Mouse (Mus musculus) lung, postnatal 0 days (tissue): ENCODE results near the gene Mtmr4. TPM values are rescaled to one million over a fixed set of nuclear protein-coding genes. Genes with fewer than 3 reads are reported as not detected.

Experiments
- ATAC-seq: fragments of 200-750 bp; cut with Nextera tagmentation; 2 replicates; pipeline ENCODE4 v1.8.0; 2017; ENCODE audit warnings: moderate library complexity
- DNase-seq: peaks from one replicate; pipeline ENCODE4 v3.0.0-alpha.2; 2016; ENCODE audit warnings: low spot score
- H3K27ac ChIP-seq: fragments of 300-500 bp; sonication (generic); 2 replicates; pipeline ENCODE4 v1.5.1; 2014; ENCODE audit warnings: antibody characterized with exemption, mild to moderate bottlenecking, low read length, mixed read lengths
- H3K27me3 ChIP-seq: fragments of 300-500 bp; sonication (generic); replicated peaks from 2 replicates; pipeline ENCODE4 v1.6.1; 2014; ENCODE audit warnings: low read length, mixed read lengths; ENCODE audit not compliant: insufficient read depth
- H3K36me3 ChIP-seq: fragments of 300-500 bp; sonication (generic); 2 replicates; pipeline ENCODE4 v1.6.1; 2014; ENCODE audit warnings: low read length, mixed read lengths; ENCODE audit not compliant: insufficient read depth
- H3K4me1 ChIP-seq: fragments of 300-500 bp; sonication (generic); 2 replicates; pipeline ENCODE4 v1.6.1; 2014; ENCODE audit warnings: antibody characterized with exemption, low read depth, low read length, mixed read lengths; ENCODE audit not compliant: insufficient read depth
- H3K4me2 ChIP-seq: fragments of 300-500 bp; sonication (generic); replicated peaks from 2 replicates; pipeline ENCODE4 v1.6.1; 2014; ENCODE audit warnings: low read depth, mild to moderate bottlenecking, low read length, moderate library complexity, mixed read lengths
- H3K4me3 ChIP-seq: fragments of 300-500 bp; sonication (generic); 2 replicates; pipeline ENCODE4 v1.5.1; 2014; ENCODE audit warnings: low read depth, low read length
- H3K9ac ChIP-seq: fragments of 300-500 bp; sonication (generic); replicated peaks from 2 replicates; pipeline ENCODE4 v1.6.1; 2014; ENCODE audit warnings: low read depth, mild to moderate bottlenecking
- H3K9me3 ChIP-seq: fragments of 300-500 bp; sonication (generic); 2 replicates; pipeline ENCODE4 v1.6.1; 2016; ENCODE audit warnings: low read length, mixed read lengths
- CTCF ChIP-seq: IDR thresholded peaks from 2 replicates; pipeline ENCODE4 v1.5.1; 2016; ENCODE audit warnings: antibody characterized with exemption, mild to moderate bottlenecking
- EP300 ChIP-seq: IDR thresholded peaks from 2 replicates; pipeline ENCODE4 v1.6.1; 2016; ENCODE audit warnings: antibody characterized with exemption, mild to moderate bottlenecking, control low read depth
- WGBS: fragments of 180-500 bp; shearing (Covaris S2); extraction: QIAGEN DNeasy Blood & Tissue Kit; methylation state at CpG from one replicate; pipeline ENCODE4 v1.1.7; 2014; 5-methylcytosine and 5-hydroxymethylcytosine counted together
- polyA plus RNA-seq: library from polyadenylated mRNA; unstranded; fragments of >200 nt; fragmentation: Nextera tagmentation; extraction: Ambion mirVana; gene quantifications from 2 replicates; pipeline ENCODE4 v1.2.1, GENCODE M21; 2015

Gene Mtmr4
- polyA plus RNA-seq, 1 experiment from 2014 or later: 9.4 TPM

DNA sequence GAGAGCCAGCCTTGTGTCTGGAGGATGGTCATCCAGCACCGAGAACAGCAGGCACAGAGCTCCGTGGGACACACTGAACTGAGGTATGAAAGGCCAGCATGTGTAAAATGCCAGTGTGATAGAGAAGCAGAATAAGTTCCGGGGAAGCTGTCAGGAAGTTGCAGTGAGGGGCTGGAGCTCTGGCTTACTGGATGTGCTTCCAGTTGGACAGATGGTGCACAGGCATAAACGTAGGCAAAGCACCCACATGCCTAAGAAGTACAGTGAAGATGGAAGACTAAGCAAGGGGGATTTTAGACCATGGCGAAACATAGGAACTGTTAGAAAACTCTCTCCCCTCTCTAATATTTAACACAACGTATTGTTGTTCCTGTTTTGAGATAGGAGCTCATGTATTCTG, 30.8 kb upstream of the Mtmr4 start:
- no peak overlapping the region for H3K4me2 ChIP-seq
- H3K4me3 ChIP-seq: no peak overlapping the region
- no peak for TF ChIP-seq EP300
- TF ChIP-seq CTCF: no peak
- H3K27ac ChIP-seq: no peak overlapping the region
- WGBS: 49% methylated on average over 6 of the region's 6 CpGs
- H3K9ac ChIP-seq: no peak overlapping the region
- H3K27me3 ChIP-seq: no peaks in the 10 kb centered on the region
- ATAC-seq (no peak), DNase-seq (no peak)
- no peaks in the 10 kb centered on the region for H3K9me3 ChIP-seq
- no peaks in the 10 kb centered on the region for H3K4me1 ChIP-seq
- H3K36me3 ChIP-seq: no peaks in the 10 kb centered on the region

DNA sequence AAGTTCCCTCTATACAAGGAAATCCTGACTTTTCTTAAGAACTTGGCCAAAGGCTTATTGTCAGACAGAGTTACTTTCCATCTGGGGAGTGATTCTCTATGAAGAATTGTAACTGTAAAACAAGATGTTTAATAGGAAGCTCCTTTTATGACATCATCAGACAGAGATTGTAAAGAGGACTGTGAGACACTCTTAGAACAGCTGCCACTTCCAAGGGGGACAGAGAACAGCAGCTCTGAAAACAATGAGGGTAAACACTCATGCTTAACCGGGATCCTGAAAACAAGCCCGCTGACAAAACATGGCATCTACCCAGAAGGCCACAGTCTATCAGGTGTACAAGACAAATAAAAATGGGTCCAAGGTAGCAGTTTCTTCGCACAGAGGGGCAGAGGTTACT, 25.5 kb upstream of the Mtmr4 start, which contains the start of gene Gm11492:
Gene Gm11492, plus strand, starts transcription at position 153 of the 400 bp plus-strand sequence.
- Histone ChIP-seq H3K27me3 (no peaks in the 10 kb centered on the region), H3K4me3 (no peak within 1 kb of the TSS), H3K4me1 (peaks cover 3% of the 10 kb centered on the region; the same call in 1 of the 2 replicates), H3K9me3 (no peaks in the 10 kb centered on the region), H3K4me2 (no peak within 1 kb of the TSS), H3K36me3 (no peaks in the 10 kb centered on the region), H3K9ac (no peak within 1 kb of the TSS), H3K27ac (no peak within 1 kb of the TSS)
- no peak for TF ChIP-seq EP300
- no peak for TF ChIP-seq CTCF
- 55% methylated on average over 3 of the region's 3 CpGs for WGBS
- ATAC-seq: no peak
- no peak for DNase-seq

DNA sequence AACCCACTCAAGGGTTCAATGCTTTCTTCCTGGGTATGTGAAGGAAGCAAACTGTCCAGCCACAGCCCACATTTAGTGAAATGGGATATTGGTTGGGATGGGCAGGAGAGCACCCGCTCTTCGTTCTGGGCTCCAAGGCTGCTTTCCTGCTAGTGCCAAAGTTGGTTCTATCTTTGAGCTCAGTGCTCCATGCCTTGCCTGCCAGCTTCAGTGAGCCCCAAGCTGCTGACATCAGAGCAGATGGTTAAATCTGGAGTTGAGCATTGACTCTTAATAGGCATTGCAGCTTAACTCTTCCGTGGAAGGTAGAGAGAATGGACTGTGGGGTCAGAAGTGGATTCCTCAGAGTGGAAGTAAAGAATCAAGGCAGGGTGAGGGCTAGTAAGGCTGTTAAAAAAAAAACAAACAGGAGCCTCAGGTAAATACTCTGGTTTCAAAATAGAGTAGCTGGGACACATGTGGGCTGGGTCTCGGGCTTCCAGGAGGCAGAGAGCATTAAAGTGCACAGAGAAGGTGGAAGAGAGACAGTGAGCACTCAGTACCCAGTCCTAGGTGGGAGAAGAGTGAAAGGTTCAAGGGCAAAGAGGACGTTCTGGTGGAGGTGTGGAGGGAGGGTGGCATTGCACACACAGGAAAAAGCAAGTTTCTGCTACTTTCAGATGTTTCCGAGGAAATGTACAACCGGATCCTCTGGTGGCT, 23.6 kb upstream of the Mtmr4 start, which contains the start of gene Sept4:
Gene Sept4, plus strand, starts transcription at position 649 of the 699 bp plus-strand sequence.
- 69% methylated on average over 7 of the region's 7 CpGs for WGBS
- Histone ChIP-seq H3K9me3 (no peaks in the 10 kb centered on the region), H3K4me2 (no peak within 1 kb of the TSS), H3K9ac (no peak within 1 kb of the TSS), H3K27ac (no peak within 1 kb of the TSS), H3K36me3 (no peaks in the 10 kb centered on the region), H3K4me3 (no peak within 1 kb of the TSS), H3K4me1 (peaks cover 5% of the 10 kb centered on the region; the same call in 1 of the 2 replicates), H3K27me3 (no peaks in the 10 kb centered on the region)
- no peak for ATAC-seq
- DNase-seq: no peak
- TF ChIP-seq CTCF (no peak), EP300 (no peak)

DNA sequence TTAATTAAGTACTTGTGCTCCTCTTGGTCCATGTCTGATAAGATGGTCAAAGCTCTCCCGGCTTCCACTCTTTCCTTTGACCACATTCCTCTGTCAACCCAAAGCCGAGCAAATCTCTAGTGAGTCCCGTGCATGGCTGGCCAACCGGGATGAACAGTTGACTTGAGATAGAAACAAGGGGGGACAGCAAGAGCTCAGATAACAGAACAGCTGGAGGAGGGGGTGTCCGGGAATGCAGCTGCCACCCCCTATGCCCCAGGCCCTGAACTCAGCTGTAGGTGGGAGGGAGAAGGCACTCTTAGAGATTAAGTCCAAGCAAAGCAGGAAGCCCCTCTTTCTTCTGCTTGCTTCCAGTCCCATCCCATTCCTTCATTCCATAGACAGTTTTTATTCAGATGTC, 21.2 kb upstream of the Mtmr4 start:
- Histone ChIP-seq H3K27me3 (no peaks in the 10 kb centered on the region), H3K4me3 (no peak overlapping the region), H3K36me3 (no peaks in the 10 kb centered on the region), H3K9me3 (no peaks in the 10 kb centered on the region), H3K4me1 (peaks cover 9% of the 10 kb centered on the region; the same call in 1 of the 2 replicates), H3K4me2 (no peak overlapping the region), H3K9ac (no peak overlapping the region), H3K27ac (no peak overlapping the region)
- DNase-seq (no peak), ATAC-seq (no peak)
- TF ChIP-seq CTCF (no peak), EP300 (no peak)
- WGBS: 48% methylated on average over 5 of the region's 5 CpGs

DNA sequence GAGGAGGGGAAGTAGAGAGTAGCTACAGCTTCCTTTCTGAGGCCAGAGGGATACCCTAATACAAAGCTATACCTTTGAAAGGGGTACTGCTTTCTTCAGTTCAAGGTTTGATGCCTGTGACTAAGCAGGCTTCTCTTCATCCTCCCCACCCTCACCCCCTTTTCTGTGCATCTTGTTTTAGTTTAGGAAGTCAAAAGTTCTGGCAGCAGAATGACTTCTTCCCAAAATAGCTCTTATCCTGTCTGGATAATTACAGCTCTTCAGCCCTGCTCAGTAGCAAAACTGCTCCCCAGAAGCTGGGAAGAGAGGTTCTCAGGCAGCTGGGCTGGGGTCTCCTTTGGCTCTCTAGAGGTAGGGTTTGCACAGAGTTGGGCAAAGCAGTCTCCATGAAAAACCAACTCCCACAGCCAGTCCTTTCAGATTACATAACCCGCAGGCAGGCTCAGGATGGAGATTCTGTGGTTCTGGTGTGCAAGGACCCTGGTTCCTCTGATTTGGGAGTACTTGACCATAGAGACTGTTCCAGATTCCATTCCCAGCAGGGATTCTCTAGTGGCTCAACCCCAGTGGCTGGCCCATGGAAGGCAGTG, 20.5 kb upstream of the Mtmr4 start:
- Histone ChIP-seq H3K27ac (peak overlapping the region; percentile 22; the same call in 1 of the 2 replicates), H3K4me1 (peaks cover 9% of the 10 kb centered on the region; the same call in 1 of the 2 replicates), H3K4me2 (no peak overlapping the region), H3K9ac (no peak overlapping the region), H3K4me3 (no peak overlapping the region), H3K36me3 (no peaks in the 10 kb centered on the region), H3K9me3 (no peaks in the 10 kb centered on the region), H3K27me3 (no peaks in the 10 kb centered on the region)
- ATAC-seq (no peak), DNase-seq (peak; percentile 4)
- TF ChIP-seq EP300: no peak
- no peak for TF ChIP-seq CTCF
- 89% methylated on average over 1 of the region's 1 CpGs for WGBS

DNA sequence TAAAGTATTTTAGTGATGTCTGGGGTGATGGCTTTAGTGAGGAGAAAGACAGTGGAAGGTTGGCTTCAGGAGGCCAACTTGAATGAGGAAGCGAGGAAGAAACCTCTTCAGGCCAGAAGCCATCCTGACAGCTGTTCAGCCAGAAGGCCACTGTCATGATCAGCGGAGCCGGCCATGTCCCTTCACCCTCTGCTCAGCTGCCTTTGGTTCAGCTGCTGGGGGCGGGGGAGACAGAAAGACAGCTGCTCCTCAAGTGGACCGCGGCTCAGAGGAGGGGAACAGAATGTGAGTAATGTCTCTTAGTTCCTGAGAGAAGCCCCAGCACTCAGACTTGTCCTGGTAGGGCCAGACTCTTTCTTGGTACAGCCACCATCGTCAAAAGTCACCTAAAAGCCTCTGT, 18.2 kb upstream of the Mtmr4 start:
- no peak for TF ChIP-seq CTCF
- TF ChIP-seq EP300: no peak
- Histone ChIP-seq H3K9me3 (no peaks in the 10 kb centered on the region), H3K4me1 (peaks cover 13% of the 10 kb centered on the region; the same call in 1 of the 2 replicates), H3K27ac (peak overlapping the region; percentile 9; the same call in 1 of the 2 replicates), H3K4me3 (no peak overlapping the region), H3K4me2 (no peak overlapping the region), H3K36me3 (no peaks in the 10 kb centered on the region), H3K9ac (no peak overlapping the region), H3K27me3 (no peaks in the 10 kb centered on the region)
- DNase-seq (peak; percentile 23), ATAC-seq (peak; percentile 27; the same call in 1 of the 2 replicates)
- 51% methylated on average over 7 of the region's 7 CpGs for WGBS
